Mouse (Mus musculus) spleen, postnatal 0 days (tissue): ENCODE results near the gene Plbd1. TPM values are rescaled to one million over a fixed set of nuclear protein-coding genes. Genes with fewer than 3 reads are reported as not detected.

Experiments used
- polyA plus RNA-seq: library from polyadenylated mRNA; unstranded; fragments of >200 nt; fragmentation: Nextera tagmentation; extraction: Ambion mirVana; gene quantifications from 2 replicates; pipeline ENCODE4 v1.2.1, GENCODE M21; 2015

Gene Plbd1
- polyA plus RNA-seq: 36.9 and 50.8 TPM in 2 replicates

GRCm38 (mm10) chr6:136661706-136662016 is at the start of gene Plbd1:
Gene Plbd1 (minus strand): TSS chr6:136661928.

Other genes with a start within 250 kb of the Plbd1 start
- gene E330021D16Rik, start 246.4 kb downstream of the Plbd1 start, polyA plus RNA-seq: not detected in 2 replicates
- gene Atf7ip, start 155.8 kb downstream of the Plbd1 start, polyA plus RNA-seq: 20.3 and 20.5 TPM in 2 replicates
- gene Gucy2c, start 119.8 kb upstream of the Plbd1 start, polyA plus RNA-seq: 0.13 and 0.15 TPM in 2 replicates
- 3.0 and 4.6 TPM in 2 replicates for gene Hist4h4, start 142.5 kb upstream of the Plbd1 start, polyA plus RNA-seq
- gene H2afj, start 146.3 kb upstream of the Plbd1 start, polyA plus RNA-seq: 258 and 277 TPM in 2 replicates
- 1.2 TPM in 2 replicates for gene BC049715, start 165.7 kb upstream of the Plbd1 start, polyA plus RNA-seq
- 61.2 and 64.8 TPM in 2 replicates for gene Wbp11, start 166.3 kb upstream of the Plbd1 start, polyA plus RNA-seq
- 0.18 TPM in 1 of 2 replicates, not detected in the other for gene Smco3, start 173.5 kb upstream of the Plbd1 start, polyA plus RNA-seq
- 18.0 and 21.3 TPM in 2 replicates for gene Art4, start 195.8 kb upstream of the Plbd1 start, polyA plus RNA-seq
- gene Mgp, start 213.9 kb upstream of the Plbd1 start, polyA plus RNA-seq: 80.3 and 109 TPM in 2 replicates